20 mouse cellular contexts compared by ENCODE assay signal in genomic region chr5:77287901-77288300, GRCm38 (mm10). TPM values are rescaled to one million over a fixed set of nuclear protein-coding genes. Genes with fewer than 3 reads are reported as not detected.
A peak's percentile ranks its signal among the peaks of the same experiment; 100 is the strongest.
DNase-seq lines count a peak whose midpoint lies in the region; ATAC-seq and TF ChIP-seq lines count a peak whose summit lies in the region.
"Had no signal": no experiment of that assay in that cellular context is flagged by ENCODE, and none has a peak within 500 bp of the region (broad histone marks: within the 10 kb centered on the region; RNA-seq: fewer than 3 reads in every experiment).

No protein-coding gene starts in this region.

- 72% methylated on average over 6 of the region's 6 CpGs for WGBS in intestine, embryonic 14.5 days
- 81% methylated on average over 6 of the region's 6 CpGs for WGBS in intestine, embryonic 16.5 days

- no peak for ATAC-seq in intestine, embryonic 14.5 days (replicated peaks; ENCODE audit: low FRiP score, low TSS enrichment, low read depth)
- no peak for ATAC-seq in intestine, embryonic 16.5 days
- no peak for ATAC-seq in inflammation-experienced regulatory T-cells, adult 6 months
- ATAC-seq: forebrain, embryonic 13.5 days; forebrain, postnatal 0 days; hindbrain, embryonic 16.5 days; intestine, embryonic 15.5 days had no signal

- no peak overlapping the region for H3K4me3 ChIP-seq in intestine, embryonic 14.5 days (ENCODE audit: low read depth, low read length)
- H3K4me3 ChIP-seq in intestine, embryonic 16.5 days (ENCODE audit: low read length): no peak overlapping the region
- no peak overlapping the region for H3K4me3 ChIP-seq in left cerebral cortex, adult 2 months
- H3K4me3 ChIP-seq: forebrain, embryonic 13.5 days; heart, embryonic 13.5 days; intestine, embryonic 15.5 days had no signal

- H3K9me3 ChIP-seq in intestine, embryonic 14.5 days (ENCODE audit: control insufficient read depth, low read length): no peaks in the 10 kb centered on the region
- H3K9me3 ChIP-seq in intestine, embryonic 16.5 days (ENCODE audit: control insufficient read depth, low read length): no peaks in the 10 kb centered on the region
- H3K9me3 ChIP-seq: forebrain, embryonic 13.5 days; heart, embryonic 13.5 days; intestine, embryonic 15.5 days had no signal

- DNase-seq in adrenal gland, postnatal 36 days: peak; percentile 13 to 26
- no peak for DNase-seq in adrenal gland, adult 2 months
- DNase-seq in intestine, embryonic 14.5 days (ENCODE audit: low spot score): peak; percentile 57
- DNase-seq in 3T3-L1 (ENCODE audit: low read depth, low spot score) (peak; percentile 33), R1 (ENCODE audit: low read depth, low spot score) (peak; percentile 77)
- DNase-seq in left cerebral cortex, adult 2 months (ENCODE audit: extremely low spot score in 1 of 2, low spot score in 2 of 2): no peak
- DNase-seq: cerebellum, adult 11-12 months; cerebellum, adult 9-10 months; cerebellum, postnatal 25 days; forebrain, postnatal 0 days; gastrocnemius, postnatal 14 days; heart, postnatal 36 days; kidney, adult 2 months had no signal

- peaks cover 67% of the 10 kb centered on the region for H3K36me3 ChIP-seq in intestine, embryonic 14.5 days (ENCODE audit: control insufficient read depth, insufficient read depth, low read length)
- H3K36me3 ChIP-seq in intestine, embryonic 16.5 days (ENCODE audit: control insufficient read depth, insufficient read depth, low read length): peaks cover 8% of the 10 kb centered on the region

- H3K9ac ChIP-seq in intestine, embryonic 14.5 days (ENCODE audit: low read length): no peak overlapping the region
- no peak overlapping the region for H3K9ac ChIP-seq in intestine, embryonic 16.5 days (ENCODE audit: low read depth, low read length)
- H3K9ac ChIP-seq: forebrain, embryonic 13.5 days; forebrain, postnatal 0 days; heart, embryonic 13.5 days; intestine, embryonic 15.5 days had no signal

- intact Hi-C loops in left cerebral cortex, adult 2 months (cut with DNase I): no loop called here

- H3K27ac ChIP-seq in intestine, embryonic 14.5 days (ENCODE audit: low read depth): no peak overlapping the region
- no peak overlapping the region for H3K27ac ChIP-seq in intestine, embryonic 16.5 days (ENCODE audit: low read length)
- no peak overlapping the region for H3K27ac ChIP-seq in left cerebral cortex, adult 2 months
- H3K27ac ChIP-seq: forebrain, embryonic 13.5 days; heart, embryonic 13.5 days; intestine, embryonic 15.5 days had no signal

- TF ChIP-seq CTCF in left cerebral cortex, adult 2 months (IDR thresholded peaks at IDR 0.05): no peak

- no peak overlapping the region for H3K4me2 ChIP-seq in intestine, embryonic 14.5 days (ENCODE audit: low read length)
- no peak overlapping the region for H3K4me2 ChIP-seq in intestine, embryonic 16.5 days (ENCODE audit: low read depth, low read length)
- H3K4me2 ChIP-seq: forebrain, embryonic 13.5 days; heart, embryonic 13.5 days; intestine, embryonic 15.5 days had no signal

- no peaks in the 10 kb centered on the region for H3K27me3 ChIP-seq in intestine, embryonic 14.5 days (replicated peaks; ENCODE audit: control insufficient read depth, insufficient read depth, low read length)
- H3K27me3 ChIP-seq in intestine, embryonic 16.5 days (replicated peaks; ENCODE audit: control insufficient read depth, insufficient read depth, low read length): no peaks in the 10 kb centered on the region
- H3K27me3 ChIP-seq: CH12.LX; forebrain, embryonic 13.5 days; heart, embryonic 13.5 days; intestine, embryonic 15.5 days had no signal

- no peaks in the 10 kb centered on the region for H3K4me1 ChIP-seq in intestine, embryonic 14.5 days (replicated peaks; ENCODE audit: control insufficient read depth, insufficient read depth, low read length)
- no peaks in the 10 kb centered on the region for H3K4me1 ChIP-seq in intestine, embryonic 16.5 days (ENCODE audit: control insufficient read depth, insufficient read depth, low read length)
- H3K4me1 ChIP-seq: forebrain, embryonic 13.5 days; intestine, embryonic 15.5 days had no signal

RNA-seq across cellular contexts. Expression of gene Noa1, which starts 22.0 kb away (rescaled TPM):
- total RNA-seq in adrenal gland, postnatal 36 days (2021): 10 to 100 TPM; 26.0 to 30.0 TPM
- total RNA-seq in adrenal gland, adult 2 months (2021): 10 to 100 TPM; 28.7 to 29.5 TPM
- 30.2 and 31.6 TPM in 2 replicates for polyA plus RNA-seq in adrenal gland, adult 2 months (2012; rRNA removed)
- polyA plus RNA-seq in intestine, embryonic 14.5 days (2014; fragmentation: Nextera tagmentation; extraction: Ambion mirVana): 30.3 and 30.4 TPM in 2 replicates
- 30.9 and 32.6 TPM in 2 replicates for polyA plus RNA-seq in intestine, embryonic 16.5 days (2015; fragmentation: Nextera tagmentation; extraction: Ambion mirVana)
- polyA plus RNA-seq in inflammation-experienced regulatory T-cells, adult 6 months (2017; shearing (Covaris generic)): 1 to 10 TPM; 4.3 to 6.2 (median 4.8) TPM
- 10 to 100 TPM; 21.6 to 27.6 TPM for total RNA-seq in left cerebral cortex, adult 2 months (2021)

RNA-seq across cellular contexts. Expression of gene Polr2b, which starts 22.0 kb away (rescaled TPM):
- total RNA-seq in adrenal gland, postnatal 36 days (2021): 10 to 100 TPM; 55.9 to 93.4 TPM
- total RNA-seq in adrenal gland, adult 2 months (2021): 10 to 100 TPM; 67.5 to 95.1 TPM
- 20.7 and 37.6 TPM in 2 replicates for polyA plus RNA-seq in adrenal gland, adult 2 months (2012; rRNA removed)
- 59.8 and 67.5 TPM in 2 replicates for polyA plus RNA-seq in intestine, embryonic 14.5 days (2014; fragmentation: Nextera tagmentation; extraction: Ambion mirVana)
- 43.4 and 44.0 TPM in 2 replicates for polyA plus RNA-seq in intestine, embryonic 16.5 days (2015; fragmentation: Nextera tagmentation; extraction: Ambion mirVana)
- 10 to 100 TPM; 51.5 to 53.3 (median 51.6) TPM for polyA plus RNA-seq in inflammation-experienced regulatory T-cells, adult 6 months (2017; shearing (Covaris generic))
- total RNA-seq in left cerebral cortex, adult 2 months (2021): 10 to 100 TPM; 43.0 to 47.6 TPM

RNA-seq across cellular contexts. Expression of gene Rest, which starts 22.6 kb away (rescaled TPM):
- 10 to 100 TPM; 24.8 to 26.8 TPM for total RNA-seq in adrenal gland, postnatal 36 days (2021)
- 10 to 100 TPM; 18.9 to 19.6 TPM for total RNA-seq in adrenal gland, adult 2 months (2021)
- polyA plus RNA-seq in adrenal gland, adult 2 months (2012; rRNA removed): 6.9 and 7.8 TPM in 2 replicates
- 33.6 and 35.7 TPM in 2 replicates for polyA plus RNA-seq in intestine, embryonic 14.5 days (2014; fragmentation: Nextera tagmentation; extraction: Ambion mirVana)
- polyA plus RNA-seq in intestine, embryonic 16.5 days (2015; fragmentation: Nextera tagmentation; extraction: Ambion mirVana): 20.1 and 21.5 TPM in 2 replicates
- polyA plus RNA-seq in inflammation-experienced regulatory T-cells, adult 6 months (2017; shearing (Covaris generic)): 10 to 100 TPM; 11.8 to 18.0 (median 17.7) TPM
- 1 to 10 TPM; 3.6 TPM for total RNA-seq in left cerebral cortex, adult 2 months (2021)

Comparison
In these comparisons a context has a peak if more than half of its experiments do, and no peak if none do; other contexts are left out.
1. DNase-seq: peak in adrenal gland, postnatal 36 days (2 of 2), intestine, embryonic 14.5 days (single experiment), 3T3-L1 (single experiment) and R1 (single experiment); none in adrenal gland, adult 2 months (single experiment) and left cerebral cortex, adult 2 months (0 of 2).